In the genomic region with DNA sequence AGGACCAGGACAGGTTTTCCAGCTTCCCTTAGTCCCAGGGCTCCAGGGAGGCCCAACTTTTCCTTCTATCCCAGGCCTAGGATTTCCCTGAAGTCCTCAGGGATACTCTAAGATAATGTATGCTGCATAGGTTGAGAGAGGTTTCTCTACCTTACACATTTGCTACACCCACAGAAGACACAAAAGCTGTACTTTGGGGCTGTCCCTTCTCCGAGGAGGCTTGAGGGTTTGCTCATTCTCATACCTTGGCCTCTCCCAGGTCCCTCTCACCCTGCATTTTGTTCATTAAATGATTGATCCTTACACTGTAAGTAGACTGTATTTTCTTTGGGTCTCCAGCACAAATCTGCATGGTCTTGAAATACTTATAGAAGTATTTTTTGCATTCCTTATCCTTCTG, we compare ENCODE assay signal across 35 mouse cellular contexts. TPM values are rescaled to one million over a fixed set of nuclear protein-coding genes. Genes with fewer than 3 reads are reported as not detected.
DNase-seq lines count a peak whose midpoint lies in the region; ATAC-seq lines count a peak whose summit lies in the region.
"Had no signal": no experiment of that assay in that cellular context is flagged by ENCODE, and none has a peak within 500 bp of the region (broad histone marks: within the 10 kb centered on the region; RNA-seq: fewer than 3 reads in every experiment).

No protein-coding gene starts in this region.

- DNase-seq in heart, adult 11 months, result peak; percentile 64
- DNase-seq in heart, adult 8-10 months (ENCODE audit: low spot score), result no peak
- DNase-seq in naive thymus-derived CD4-positive, alpha-beta T cell, adult 2 months (ENCODE audit: low read depth), result peak; percentile 16
- DNase-seq in layer of hippocampus, adult 11-12 months (ENCODE audit: low spot score), result no peak
- DNase-seq in kidney, postnatal 10 days, result no peak
- DNase-seq: cerebellum, adult 11-12 months; cerebellum, adult 8-10 months; cerebellum, postnatal 36 days; forebrain, postnatal 0 days; gastrocnemius, postnatal 14 days; heart, adult 18-20 months; kidney, adult 11 months had no signal

- ATAC-seq in activated CD4-positive, CD25-positive, alpha-beta regulatory T cell, adult 4 months, result peak; percentile 80
- ATAC-seq: forebrain, embryonic 14.5 days; forebrain, postnatal 0 days; hindbrain, postnatal 0 days; intestine, embryonic 15.5 days had no signal

RNA-seq across cellular contexts. Expression of gene Gzmf, which starts 5.6 kb away (rescaled TPM):
- total RNA-seq in heart, adult 8-10 months (2022), result not detected
- under 1 TPM in 1 of 2 experiments, not detected in 1; 0.96 TPM for polyA plus RNA-seq in activated CD4-positive, CD25-positive, alpha-beta regulatory T cell, adult 4 months (2017; shearing (Covaris generic))
- total RNA-seq: adrenal gland, adult 2 months; adrenal gland, postnatal 14 days; adrenal gland, postnatal 4 days; forebrain, postnatal 0 days; gastrocnemius, adult 2 months; gastrocnemius, postnatal 14 days; gastrocnemius, postnatal 4 days; heart, adult 18-20 months; heart, postnatal 14 days; heart, postnatal 4 days; hindbrain, postnatal 0 days had no signal
- polyA plus RNA-seq: adrenal gland, adult 2 months; cortical plate, adult 2 months; embryonic facial prominence, embryonic 12.5 days; embryonic facial prominence, embryonic 15.5 days; forebrain, embryonic 11.5 days; forebrain, embryonic 14.5 days; forebrain, postnatal 0 days; G1E; heart, embryonic 13.5 days; heart, embryonic 16.5 days; hindbrain, embryonic 11.5 days; hindbrain, embryonic 14.5 days; hindbrain, postnatal 0 days; intestine, embryonic 15.5 days had no signal

RNA-seq across cellular contexts. Expression of gene Gzmc, which starts 28.8 kb away (rescaled TPM):
- total RNA-seq in heart, adult 8-10 months (2022), result not detected
- polyA plus RNA-seq in activated CD4-positive, CD25-positive, alpha-beta regulatory T cell, adult 4 months (2017; shearing (Covaris generic)), result 10 to 100 TPM in 1 of 2 experiments, 1 to 10 TPM in 1; 6.0 to 10.5 TPM
- total RNA-seq: adrenal gland, adult 2 months; adrenal gland, postnatal 14 days; adrenal gland, postnatal 4 days; forebrain, postnatal 0 days; G1E; gastrocnemius, adult 2 months; gastrocnemius, postnatal 14 days; gastrocnemius, postnatal 4 days; heart, adult 18-20 months; heart, postnatal 14 days; heart, postnatal 4 days; hindbrain, postnatal 0 days had no signal
- polyA plus RNA-seq: adrenal gland, adult 2 months; cortical plate, adult 2 months; embryonic facial prominence, embryonic 12.5 days; forebrain, embryonic 11.5 days; forebrain, embryonic 14.5 days; forebrain, postnatal 0 days; G1E; heart, embryonic 13.5 days; hindbrain, embryonic 11.5 days; hindbrain, embryonic 14.5 days; intestine, embryonic 15.5 days; Patski had no signal

RNA-seq across cellular contexts. Expression of gene Gzmn, which starts 31.2 kb away (rescaled TPM):
- not detected for total RNA-seq in heart, adult 8-10 months (2022)
- not detected for polyA plus RNA-seq in activated CD4-positive, CD25-positive, alpha-beta regulatory T cell, adult 4 months (2017; shearing (Covaris generic))
- total RNA-seq: adrenal gland, adult 2 months; adrenal gland, postnatal 14 days; adrenal gland, postnatal 4 days; forebrain, postnatal 0 days; G1E; gastrocnemius, adult 2 months; gastrocnemius, postnatal 14 days; heart, adult 18-20 months; heart, postnatal 14 days; heart, postnatal 4 days; hindbrain, postnatal 0 days had no signal
- polyA plus RNA-seq: adrenal gland, adult 2 months; cortical plate, adult 2 months; embryonic facial prominence, embryonic 12.5 days; embryonic facial prominence, embryonic 15.5 days; forebrain, embryonic 11.5 days; forebrain, embryonic 14.5 days; forebrain, postnatal 0 days; frontal cortex, adult 2 months; G1E; heart, embryonic 10.5 days; heart, embryonic 13.5 days; heart, embryonic 16.5 days; hindbrain, embryonic 11.5 days; hindbrain, embryonic 14.5 days; hindbrain, postnatal 0 days; intestine, embryonic 15.5 days had no signal

RNA-seq across cellular contexts. Expression of gene Gzmg, which starts 46.2 kb away (rescaled TPM):
- not detected for total RNA-seq in heart, adult 8-10 months (2022)
- polyA plus RNA-seq in activated CD4-positive, CD25-positive, alpha-beta regulatory T cell, adult 4 months (2017; shearing (Covaris generic)), result not detected
- total RNA-seq: adrenal gland, adult 2 months; adrenal gland, postnatal 14 days; adrenal gland, postnatal 4 days; forebrain, postnatal 0 days; G1E; gastrocnemius, adult 2 months; gastrocnemius, postnatal 14 days; gastrocnemius, postnatal 4 days; heart, adult 18-20 months; heart, postnatal 14 days; heart, postnatal 4 days; hindbrain, postnatal 0 days had no signal
- polyA plus RNA-seq: adrenal gland, adult 2 months; cortical plate, adult 2 months; embryonic facial prominence, embryonic 12.5 days; embryonic facial prominence, embryonic 15.5 days; forebrain, embryonic 11.5 days; forebrain, embryonic 14.5 days; forebrain, postnatal 0 days; G1E; heart, embryonic 13.5 days; heart, embryonic 16.5 days; hindbrain, embryonic 11.5 days; hindbrain, embryonic 14.5 days; hindbrain, postnatal 0 days; intestine, embryonic 15.5 days had no signal

RNA-seq across cellular contexts. Expression of gene Gzmb, which starts 56.4 kb away (rescaled TPM):
- total RNA-seq in heart, adult 8-10 months (2022), result not detected
- 100 to 1,000 TPM; 142 to 148 TPM for polyA plus RNA-seq in activated CD4-positive, CD25-positive, alpha-beta regulatory T cell, adult 4 months (2017; shearing (Covaris generic))
- total RNA-seq: forebrain, postnatal 0 days; gastrocnemius, adult 2 months; gastrocnemius, postnatal 14 days; gastrocnemius, postnatal 4 days; heart, postnatal 14 days; heart, postnatal 4 days; hindbrain, postnatal 0 days had no signal
- polyA plus RNA-seq: cortical plate, adult 2 months; forebrain, embryonic 11.5 days; forebrain, embryonic 14.5 days; forebrain, postnatal 0 days; hindbrain, embryonic 14.5 days; hindbrain, postnatal 0 days had no signal

Comparison
In these comparisons a context has a peak if more than half of its experiments do, and no peak if none do; other contexts are left out.
1. DNase-seq: peak in heart, adult 11 months (single experiment) and naive thymus-derived CD4-positive, alpha-beta T cell, adult 2 months (single experiment); none in heart, adult 8-10 months (single experiment), layer of hippocampus, adult 11-12 months (single experiment) and kidney, postnatal 10 days (single experiment).